Mouse (Mus musculus) regulatory T cell (primary cell): ENCODE measurements around the gene Asns.

ENCODE experiments used
- in situ Hi-C: fragments of 300-600 bp; cut with MboI, MseI; formaldehyde crosslinking; loops from one replicate; pipeline ENCODE4 v1.15.1; 2025; ENCODE audit warnings: high pct_unique_total_duplicates

Gene Asns

DNA sequence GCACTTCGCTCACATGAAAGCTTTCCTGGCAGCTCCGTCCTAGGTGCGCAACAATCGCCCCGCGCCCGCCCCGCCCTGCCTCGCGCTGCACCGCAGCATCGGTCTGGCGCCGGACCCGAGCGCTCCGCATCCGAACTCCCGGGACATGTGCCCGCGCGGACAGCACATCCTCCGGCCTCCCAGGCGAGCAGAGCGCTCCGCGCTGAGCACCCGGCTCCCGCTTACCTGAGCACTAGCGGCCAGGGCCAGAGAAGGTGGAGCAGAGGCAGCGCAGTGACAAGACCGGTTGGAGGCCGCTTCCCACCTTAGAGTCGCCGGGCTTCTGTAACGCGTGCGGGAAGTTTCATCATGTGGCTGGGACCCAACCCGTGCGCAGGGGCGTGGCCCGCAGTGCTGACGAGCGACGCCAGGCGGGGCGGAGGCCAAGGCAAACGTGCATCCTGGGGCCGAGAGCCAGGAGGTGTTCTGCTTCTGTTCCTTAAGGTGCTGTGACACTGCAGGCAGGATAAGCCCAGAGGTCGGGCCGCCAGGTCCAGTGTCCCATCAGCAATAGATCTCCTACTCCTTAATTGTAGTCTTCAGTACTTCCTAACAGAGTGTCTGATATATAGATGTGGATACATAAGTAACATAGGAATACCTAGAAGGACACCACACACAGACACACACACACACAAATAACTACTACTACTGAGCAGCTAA is at the start of gene Asns:
Gene Asns (minus strand): TSS at position 371 of the 702 bp plus-strand sequence.
- in situ Hi-C loops = no loop called here

DNA sequence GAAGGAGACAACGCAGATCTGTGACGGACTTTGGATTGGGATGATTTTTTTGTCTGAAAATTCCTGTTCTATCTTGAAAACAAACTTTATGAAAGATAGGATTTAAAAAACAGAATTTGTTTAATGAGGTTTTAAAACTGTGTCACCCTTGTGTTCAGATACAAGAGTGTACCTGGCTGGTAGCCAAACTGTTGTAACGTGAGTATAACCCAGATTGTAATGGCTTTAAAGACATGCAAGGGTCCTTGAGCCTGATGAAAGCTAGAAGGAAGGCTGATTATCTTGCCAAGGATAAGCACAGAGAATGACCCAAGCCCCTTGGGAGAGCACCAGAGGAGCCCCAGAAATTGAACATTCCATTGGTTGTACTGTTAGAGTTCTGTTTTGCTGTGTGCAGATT is 48.7 kb upstream of the Asns start:
- in situ Hi-C loops = no loop called here

GRCm38 (mm10) chr6:7737842-7738241 is 44.8 kb upstream of the Asns start:
- in situ Hi-C loops = loop anchor here (5.0 to 10.0 kb wide), 2 partner anchors 354 to 1097 kb away; no protein-coding TSS in a partner anchor

DNA sequence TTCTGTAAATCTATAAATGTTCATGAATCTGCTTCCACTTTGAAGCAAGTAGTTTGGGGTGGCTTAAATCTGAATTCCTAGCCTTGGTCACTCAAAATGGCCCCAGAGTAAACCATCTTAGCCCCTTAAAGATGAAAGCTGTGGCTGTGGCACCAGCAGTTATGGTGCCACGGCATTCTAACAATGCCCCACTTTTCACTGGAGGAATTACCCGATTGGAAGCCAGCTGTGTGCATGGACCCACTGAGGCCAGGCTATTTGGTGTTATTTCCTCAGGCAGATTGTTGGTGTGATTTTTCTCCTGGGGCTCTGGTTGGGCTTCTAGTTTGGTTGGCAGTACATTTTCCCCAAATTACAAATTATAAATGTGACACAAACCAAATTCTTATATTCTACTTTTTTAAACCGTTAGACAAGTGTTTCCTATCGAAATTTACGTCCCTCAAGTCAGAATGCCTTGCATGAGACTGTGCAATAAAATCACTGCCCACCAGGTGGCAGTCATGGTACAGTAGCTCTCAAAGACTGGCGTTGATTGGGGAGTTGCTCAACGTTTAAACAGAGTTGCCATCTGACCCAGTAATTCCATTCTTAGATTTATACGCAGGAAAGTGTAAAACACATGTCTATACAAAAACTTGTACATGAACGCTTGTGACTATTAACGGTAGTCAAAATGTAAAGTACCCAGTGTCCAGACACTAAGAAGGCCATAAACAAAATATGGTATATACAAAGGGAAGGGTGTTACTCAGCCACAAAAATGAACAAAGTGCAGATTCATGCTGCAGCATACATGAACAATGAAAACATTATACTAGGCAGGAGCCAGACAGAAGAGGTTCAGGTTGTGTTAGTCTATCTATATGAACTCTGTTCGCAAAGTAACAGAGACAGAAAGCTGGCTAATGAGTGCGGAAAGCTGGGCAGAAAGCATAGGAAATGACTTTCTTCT is 40.0 kb upstream of the Asns start:
- in situ Hi-C loops = loop anchor here (5.0 to 10.0 kb wide), 2 partner anchors 254 to 1102 kb away; no protein-coding TSS in a partner anchor

DNA sequence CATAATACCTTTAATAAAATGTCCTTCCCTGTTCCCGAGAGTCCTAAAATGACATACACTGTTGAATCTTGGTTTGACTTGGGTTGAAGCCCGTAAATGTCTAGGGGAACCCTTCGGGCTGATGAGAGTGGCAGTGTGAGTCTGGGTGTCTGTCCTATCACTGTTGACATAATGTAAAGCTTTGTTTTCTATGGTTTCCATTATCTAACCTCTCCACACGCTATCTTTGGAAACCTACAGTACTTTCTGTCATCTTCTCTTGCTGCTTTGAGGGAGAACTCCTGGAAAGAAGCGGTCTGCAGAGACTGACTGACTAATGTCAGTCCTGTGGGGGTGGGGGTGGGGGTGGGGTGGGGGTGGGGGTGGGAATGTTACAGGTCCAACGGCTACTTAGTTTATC is 39.0 kb upstream of the Asns start:
- in situ Hi-C loops = loop anchor here (5.0 to 10.0 kb wide), 2 partner anchors 255 to 1103 kb away; no protein-coding TSS in a partner anchor

DNA sequence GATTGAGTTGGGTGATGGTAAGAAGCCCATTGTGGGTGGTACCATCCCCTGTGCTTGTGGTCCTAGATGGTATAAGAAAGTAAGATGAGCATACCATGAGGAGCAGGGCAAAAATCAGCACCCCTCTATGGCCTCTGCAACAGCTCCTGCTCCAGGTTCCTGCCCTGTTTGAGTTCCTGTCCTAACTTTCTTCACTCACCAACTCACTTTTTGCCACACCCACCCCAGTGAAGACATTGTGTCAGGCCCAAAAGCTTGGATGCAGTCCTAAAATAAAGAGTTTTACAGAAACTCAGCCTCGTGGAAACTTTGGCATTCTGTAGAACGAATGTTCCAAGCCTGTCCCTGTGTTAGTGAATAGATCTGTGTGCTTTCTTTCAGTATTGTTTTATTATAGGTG is 36.1 kb upstream of the Asns start:
- in situ Hi-C loops = no loop called here

DNA sequence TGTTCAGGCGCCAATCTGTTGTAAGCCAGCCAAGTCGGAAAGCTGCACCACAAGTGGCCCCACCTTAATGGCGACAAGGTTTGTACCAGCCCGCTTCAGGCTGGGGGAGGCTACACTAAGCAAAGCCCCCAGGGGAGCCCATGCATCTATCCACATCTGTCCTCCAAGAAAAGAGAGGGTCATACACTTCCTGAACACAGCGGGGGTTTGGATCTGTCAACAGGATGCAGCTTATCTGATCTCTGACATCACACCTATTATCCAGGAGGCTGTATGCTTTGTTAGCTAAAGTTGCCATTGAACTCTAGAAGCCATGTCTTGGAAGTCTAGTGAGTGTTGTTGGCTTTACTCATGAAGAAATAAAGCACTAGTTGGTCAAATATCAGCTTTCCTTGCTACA is 35.2 kb upstream of the Asns start:
- in situ Hi-C loops = no loop called here

GRCm38 (mm10) chr6:7716236-7716635 is 23.2 kb upstream of the Asns start:
- in situ Hi-C loops = no loop called here

DNA sequence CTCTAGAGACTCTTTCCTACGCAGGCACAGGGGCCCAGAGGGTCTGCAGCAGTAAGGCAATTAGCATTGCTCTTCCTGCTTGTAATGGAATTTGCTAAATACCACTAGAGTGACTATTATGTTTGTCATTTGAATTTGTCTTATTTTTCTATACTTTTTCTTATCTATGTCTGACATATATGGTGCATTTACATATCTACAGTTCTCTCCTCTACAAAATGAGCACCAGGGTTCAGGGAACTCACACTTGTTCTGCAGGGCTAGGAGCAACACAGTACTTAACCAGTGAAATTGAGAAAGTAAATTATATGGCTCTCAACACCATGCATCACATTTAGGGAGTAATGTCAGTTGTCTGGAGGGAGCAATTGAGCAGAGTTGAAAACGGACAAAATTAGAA is 21.2 kb upstream of the Asns start:
- in situ Hi-C loops = no loop called here

DNA sequence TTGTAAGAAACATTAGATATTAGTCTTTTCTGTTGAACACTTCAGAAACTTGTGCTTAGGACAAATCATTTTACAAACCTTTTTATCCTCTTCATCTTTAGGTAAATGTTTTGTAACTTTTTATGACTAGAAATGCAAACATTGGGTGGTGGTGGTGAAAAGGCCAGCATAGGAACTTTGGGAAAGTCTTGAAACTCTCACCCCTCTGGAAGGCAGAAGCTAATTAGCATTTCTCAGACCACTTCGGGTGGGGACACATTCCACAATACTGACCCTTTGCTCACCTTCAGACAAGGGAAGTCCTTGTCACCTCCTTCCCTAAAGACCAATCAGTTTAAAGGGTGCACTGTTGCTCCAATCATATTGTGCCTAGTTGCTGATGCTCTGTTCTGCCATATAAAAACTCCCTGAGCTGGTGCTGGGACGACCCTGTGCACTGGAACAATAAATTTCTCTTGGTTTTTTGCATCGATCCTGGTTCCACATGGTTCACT is 18.8 kb upstream of the Asns start:
- in situ Hi-C loops = no loop called here

- in situ Hi-C loops = no loop called here
These were observed 15.2 kb upstream of the Asns start for GRCm38 (mm10) chr6:7708246-7708645.

DNA sequence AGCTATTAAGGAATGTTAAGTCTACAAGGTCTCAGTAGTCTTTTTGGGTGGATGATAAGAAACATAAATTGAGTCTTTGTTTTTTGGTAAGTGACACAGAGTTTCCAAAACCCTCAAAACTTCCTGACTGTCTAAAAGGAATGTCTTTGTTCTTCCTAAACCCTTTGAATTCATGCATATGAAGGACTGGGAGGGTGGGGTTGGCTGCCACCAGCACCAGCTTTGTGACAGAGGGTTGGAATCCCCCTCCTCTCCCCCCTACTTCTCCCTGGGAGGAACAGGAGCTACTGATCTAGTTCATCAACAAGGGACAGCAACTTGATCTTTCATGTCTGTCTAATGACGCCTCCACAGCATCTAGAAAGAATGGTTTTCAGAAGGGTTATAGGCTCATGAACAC is 13.7 kb upstream of the Asns start:
- in situ Hi-C loops = no loop called here

- in situ Hi-C loops = no loop called here
These were observed 5.1 kb upstream of the Asns start for GRCm38 (mm10) chr6:7697999-7698699.

GRCm38 (mm10) chr6:7697077-7697643 is 4.1 kb upstream of the Asns start:
- in situ Hi-C loops = no loop called here

DNA sequence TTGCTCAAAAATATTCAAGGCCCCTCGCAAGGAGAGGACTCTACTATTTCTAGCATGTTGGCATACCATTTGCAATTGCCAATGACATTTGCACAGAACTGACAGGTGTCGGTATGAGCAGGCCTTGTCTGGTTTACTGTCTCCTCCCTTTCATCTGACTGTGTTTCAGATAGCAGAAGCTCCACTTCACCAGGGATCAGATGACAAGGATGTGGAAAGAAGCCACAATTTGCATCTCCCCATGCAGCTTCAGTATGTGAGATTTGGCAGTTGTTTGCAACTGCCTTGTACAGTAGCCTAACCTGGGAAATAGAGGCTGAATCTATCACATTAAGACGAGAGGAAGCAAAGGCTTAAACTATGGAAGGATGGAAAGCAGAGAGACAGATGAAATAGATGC is 3.6 kb upstream of the Asns start:
- in situ Hi-C loops = no loop called here

DNA sequence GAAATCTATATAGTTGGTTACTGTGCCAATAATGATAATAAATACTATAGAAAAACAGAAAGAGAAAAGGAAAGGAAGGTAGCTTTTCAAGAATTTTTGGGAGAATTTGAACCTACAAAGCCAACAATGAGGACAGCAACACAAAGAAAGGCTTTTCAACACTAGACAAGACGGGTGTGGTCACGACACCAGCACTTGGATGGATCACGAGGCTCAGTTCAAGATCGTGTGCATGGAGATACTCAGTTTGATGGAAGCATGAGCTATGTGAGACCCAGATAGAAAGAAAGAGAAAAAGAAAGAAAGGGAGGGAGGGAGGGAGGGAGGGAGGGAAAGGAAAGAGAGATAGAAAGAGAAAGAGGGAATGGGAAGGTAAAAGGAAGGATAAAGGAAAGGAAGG is 2.8 kb upstream of the Asns start:
- in situ Hi-C loops = no loop called here

- in situ Hi-C loops = no loop called here
These were observed 612 bp upstream of the Asns start for GRCm38 (mm10) chr6:7693666-7694065.

DNA sequence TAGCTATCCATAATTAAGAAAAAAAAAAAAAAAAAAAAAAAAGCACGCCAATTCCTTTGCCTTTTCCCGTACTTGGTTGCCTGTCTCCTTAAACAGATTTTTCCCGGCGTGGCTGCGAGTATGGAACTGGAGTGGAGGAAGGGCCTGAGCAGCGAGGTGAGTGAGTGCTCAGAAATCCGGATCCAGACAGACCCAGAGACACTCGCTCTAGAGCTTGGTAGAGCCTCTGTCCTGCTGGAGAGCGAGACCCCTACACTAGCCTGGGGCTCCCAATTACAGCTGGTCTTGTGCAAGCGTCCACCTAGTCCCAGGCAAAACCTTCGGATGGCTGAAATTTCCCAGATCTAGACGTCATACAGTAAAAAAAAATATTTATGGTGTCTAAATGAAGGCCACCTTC is 603 bp downstream of the Asns start:
- in situ Hi-C loops = no loop called here

DNA sequence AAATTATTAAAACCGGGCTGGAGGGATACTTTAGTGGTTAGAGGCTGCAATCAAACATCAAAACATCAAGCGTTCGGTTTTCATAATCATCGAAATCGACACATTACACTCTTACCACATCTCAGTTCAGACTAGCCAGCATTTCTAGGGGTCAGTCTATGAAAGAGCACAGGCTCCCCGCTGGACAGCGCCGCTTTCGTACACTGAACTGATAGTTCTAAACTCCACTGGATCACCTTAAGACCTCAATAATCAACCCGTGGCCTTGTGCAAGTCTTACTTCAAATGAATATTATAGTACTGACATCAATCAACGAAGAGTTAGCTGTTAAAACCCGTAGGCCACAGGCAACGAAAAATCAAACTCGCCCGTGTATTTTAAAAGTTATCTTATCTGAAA is 1.0 kb downstream of the Asns start:
- in situ Hi-C loops = no loop called here

DNA sequence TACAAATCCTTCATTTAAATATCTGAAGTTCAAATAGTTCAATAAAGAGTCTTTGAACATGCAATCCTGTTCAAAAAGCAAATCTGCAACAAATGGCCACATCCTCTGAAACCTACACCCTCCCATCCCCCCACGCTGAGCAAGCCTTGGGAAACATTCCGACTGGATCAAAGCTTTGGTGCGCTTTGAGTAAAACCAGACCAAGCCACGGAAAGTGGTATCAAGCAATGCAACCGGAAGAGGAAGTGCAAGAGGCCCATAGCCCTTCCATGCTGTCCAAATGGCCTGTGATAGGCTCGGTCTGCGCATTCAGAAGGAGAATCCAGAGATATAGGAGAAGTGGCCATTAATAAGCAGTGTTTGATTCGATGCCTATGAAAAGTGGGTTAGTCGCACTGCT is 2.6 kb downstream of the Asns start:
- in situ Hi-C loops = no loop called here

GRCm38 (mm10) chr6:7689180-7689579 is 3.9 kb downstream of the Asns start:
- in situ Hi-C loops = no loop called here

DNA sequence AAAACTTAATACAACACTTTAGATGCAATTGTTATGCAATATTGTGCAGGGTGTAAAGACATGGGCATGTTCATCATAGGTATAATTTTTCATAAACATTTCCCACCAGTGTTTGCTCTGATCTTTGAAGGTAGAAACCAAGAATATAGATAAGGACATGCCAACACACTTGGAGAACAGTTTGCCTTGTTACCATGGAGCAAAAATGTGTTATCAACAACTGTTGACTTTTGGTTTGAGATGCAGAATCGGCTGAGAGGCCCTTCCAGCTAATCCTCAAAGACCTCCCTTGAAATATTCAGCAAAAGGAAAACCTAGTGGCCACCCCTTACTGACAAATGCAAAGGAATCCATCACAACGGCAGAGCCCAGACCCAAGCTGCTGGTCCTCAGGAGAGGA is 7.0 kb downstream of the Asns start:
- in situ Hi-C loops = no loop called here
